Mouse (Mus musculus) liver, embryonic 14.5 days (tissue): ENCODE results near the gene Slc23a3.

Source experiments
- CTCF ChIP-seq: IDR thresholded peaks from 2 replicates; pipeline ENCODE4 v1.5.1; 2016; ENCODE audit warnings: antibody characterized with exemption, low read depth, control low read depth
- EP300 ChIP-seq: IDR thresholded peaks from 2 replicates; pipeline ENCODE4 v1.6.1; 2016; ENCODE audit warnings: antibody characterized with exemption, low read depth

DNA sequence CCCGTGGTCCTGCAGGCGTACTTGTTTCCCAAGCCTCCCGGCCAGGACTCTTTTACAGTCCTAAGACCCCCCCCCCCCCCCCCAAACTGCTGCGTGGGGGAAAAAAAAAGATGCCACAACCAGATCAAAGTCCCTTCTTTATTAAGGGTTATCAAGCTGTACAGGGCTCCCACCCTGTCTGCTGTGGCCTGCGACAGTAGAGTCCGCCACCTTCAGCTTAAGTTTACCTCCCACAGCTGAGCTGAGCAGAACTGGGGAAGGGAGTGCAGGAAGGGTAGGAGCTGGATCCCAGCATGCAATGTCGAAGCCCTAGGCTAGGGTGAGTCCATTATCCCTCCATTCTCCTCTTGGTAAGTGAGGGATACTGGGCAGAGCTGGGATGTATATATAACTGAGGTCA is 47.1 kb upstream of the Slc23a3 start:
- TF ChIP-seq EP300, result no peak
- no peak for TF ChIP-seq CTCF
